Mouse (Mus musculus) G1E (cell line): ENCODE results near the gene Pcp4l1.

Experiments used
- CTCF ChIP-seq: IDR thresholded peaks from 2 replicates; pipeline ENCODE4 v1.5.1; 2012; ENCODE audit warnings: low read depth, low read length, inconsistent platforms, mixed read lengths
- GATA1 ChIP-seq: IDR thresholded peaks from 2 replicates; pipeline ENCODE4 v1.6.1; 2012; ENCODE audit warnings: borderline replicate concordance, low read length, inconsistent platforms, mixed read lengths
- GATA2 ChIP-seq: IDR thresholded peaks from 2 replicates; pipeline ENCODE4 v1.6.1; 2012; ENCODE audit warnings: low read depth, low read length, inconsistent platforms, borderline replicate concordance
- POLR2AphosphoS5 ChIP-seq: IDR thresholded peaks from 2 replicates; pipeline ENCODE4 v1.6.1; 2012; ENCODE audit warnings: low read depth, low read length, inconsistent platforms; ENCODE audit not compliant: insufficient replicate concordance
- TAL1 ChIP-seq: conservative IDR thresholded peaks from 2 replicates; pipeline ENCODE4 v1.6.1; 2012; ENCODE audit warnings: low read depth, low read length, inconsistent platforms, mixed read lengths

- TF ChIP-seq CTCF (no peak), TAL1 (no peak), POLR2AphosphoS5 (no peak), GATA1 (no peak), GATA2 (no peak)
Measured at GRCm38 (mm10) chr1:171221281-171222193, 25.5 kb upstream of the Pcp4l1 start.
